Mouse (Mus musculus) forebrain, embryonic 10.5 days (tissue): ENCODE data around the gene Mmachc. TPM values are rescaled to one million over a fixed set of nuclear protein-coding genes. Genes with fewer than 3 reads are reported as not detected.
A peak's percentile ranks its signal among the peaks of the same experiment; 100 is the strongest.

Source experiments
- DNase-seq: peaks from one replicate; pipeline ENCODE4 v3.0.0-alpha.2; 2017; ENCODE audit warnings: low spot score; ENCODE audit errors: extremely low spot score
- H3K27ac ChIP-seq: fragments of 300-500 bp; sonication (generic); 2 replicates; pipeline ENCODE4 v1.5.1; 2016; ENCODE audit warnings: mild to moderate bottlenecking
- H3K27me3 ChIP-seq: fragments of 300-500 bp; sonication (generic); 2 replicates; pipeline ENCODE4 v1.6.1; 2016; ENCODE audit warnings: mild to moderate bottlenecking; ENCODE audit not compliant: poor library complexity, severe bottlenecking
- H3K36me3 ChIP-seq: fragments of 300-500 bp; sonication (generic); replicated peaks from 2 replicates; pipeline ENCODE4 v1.6.1; 2016; ENCODE audit warnings: mild to moderate bottlenecking, moderate library complexity
- H3K4me1 ChIP-seq: fragments of 300-500 bp; sonication (generic); 2 replicates; pipeline ENCODE4 v1.6.1; 2016
- H3K4me3 ChIP-seq: fragments of 300-500 bp; sonication (generic); 2 replicates; pipeline ENCODE4 v1.5.1; 2016; ENCODE audit warnings: mild to moderate bottlenecking, moderate library complexity
- H3K9me3 ChIP-seq: fragments of 300-500 bp; sonication (generic); 2 replicates; pipeline ENCODE4 v1.6.1; 2016; ENCODE audit warnings: mild to moderate bottlenecking, moderate library complexity
- WGBS: fragments of 180-500 bp; shearing (Covaris S2); methylation state at CpG from one replicate; pipeline ENCODE4 v1.1.7; 2016; 5-methylcytosine and 5-hydroxymethylcytosine counted together
- polyA plus RNA-seq: library from polyadenylated mRNA; unstranded; fragments of >200 nt; fragmentation: Nextera tagmentation; extraction: Ambion mirVana; gene quantifications from 2 replicates; pipeline ENCODE4 v1.2.1, GENCODE M21; 2016

The Mmachc gene
- 45.6 and 47.3 TPM in 2 replicates for polyA plus RNA-seq

DNA sequence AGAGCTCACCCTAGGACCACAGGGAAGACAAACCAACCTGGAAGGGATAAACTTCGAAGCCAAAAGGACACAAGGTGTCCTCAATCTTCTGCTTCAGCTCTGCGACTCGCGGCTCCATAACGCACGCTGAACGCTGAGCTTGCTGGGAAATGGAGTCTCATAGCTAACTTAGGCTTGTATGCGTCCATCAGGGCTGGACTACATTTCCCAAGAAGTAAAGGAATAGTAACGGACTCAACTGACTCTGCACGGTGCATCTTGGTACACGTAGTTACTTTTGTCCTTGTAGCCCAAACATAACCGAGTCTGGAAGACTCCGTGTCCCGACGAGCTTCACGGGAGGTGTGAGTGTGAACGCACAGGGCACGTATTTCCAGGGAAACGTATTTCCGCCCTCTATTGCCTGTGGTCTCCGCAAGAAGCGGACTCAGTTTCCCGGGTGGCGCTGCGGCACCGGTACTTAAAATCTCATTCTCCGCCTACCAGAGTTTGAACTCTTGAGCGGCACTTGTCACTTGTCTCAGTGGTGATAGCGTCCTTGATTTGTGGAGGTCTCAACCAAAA, at the start of gene Mmachc, which contains the start of gene Ccdc163:
Gene Mmachc, minus strand, starts transcription at position 206 of the 564 bp plus-strand sequence.
Gene Ccdc163, plus strand, starts transcription at position 309 of the 564 bp plus-strand sequence.
- under 1% methylated on average over 29 of the region's 29 CpGs for WGBS
- peak; percentile 89 for DNase-seq
- peaks cover 22% of the 10 kb centered on the region for H3K4me1 ChIP-seq
- H3K4me3 ChIP-seq, result peak within 1 kb of the TSS; percentile 68
- H3K27me3 ChIP-seq, result no peaks in the 10 kb centered on the region
- no peaks in the 10 kb centered on the region for H3K9me3 ChIP-seq
- peaks cover 28% of the 10 kb centered on the region for H3K36me3 ChIP-seq
- peak within 1 kb of the TSS; percentile 87 for H3K27ac ChIP-seq

DNA sequence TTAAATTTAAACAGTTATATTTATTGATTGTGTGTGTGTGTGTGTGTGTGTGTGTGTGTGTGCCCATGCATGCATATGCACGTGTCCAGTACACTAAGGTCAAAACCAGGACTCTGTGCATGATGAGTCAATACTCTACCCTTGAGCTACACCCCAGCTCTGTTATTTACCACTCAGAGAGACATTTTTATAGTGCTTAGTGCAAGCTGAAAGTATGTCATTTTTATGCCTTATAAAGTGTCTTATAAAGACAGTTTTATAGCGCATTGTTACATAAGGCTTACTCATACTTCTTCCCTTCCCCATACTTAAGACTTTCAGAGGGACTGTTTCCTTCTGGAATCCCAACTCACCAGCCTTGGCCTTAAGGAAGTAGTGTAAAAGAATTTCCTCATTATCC, 41.5 kb upstream of the Mmachc start:
- Histone ChIP-seq H3K36me3 (no peaks in the 10 kb centered on the region), H3K27ac (no peak overlapping the region), H3K9me3 (no peaks in the 10 kb centered on the region), H3K4me1 (no peaks in the 10 kb centered on the region), H3K4me3 (no peak overlapping the region), H3K27me3 (no peaks in the 10 kb centered on the region)
- WGBS, result 93% methylated on average over 2 of the region's 2 CpGs
- DNase-seq, result no peak

DNA sequence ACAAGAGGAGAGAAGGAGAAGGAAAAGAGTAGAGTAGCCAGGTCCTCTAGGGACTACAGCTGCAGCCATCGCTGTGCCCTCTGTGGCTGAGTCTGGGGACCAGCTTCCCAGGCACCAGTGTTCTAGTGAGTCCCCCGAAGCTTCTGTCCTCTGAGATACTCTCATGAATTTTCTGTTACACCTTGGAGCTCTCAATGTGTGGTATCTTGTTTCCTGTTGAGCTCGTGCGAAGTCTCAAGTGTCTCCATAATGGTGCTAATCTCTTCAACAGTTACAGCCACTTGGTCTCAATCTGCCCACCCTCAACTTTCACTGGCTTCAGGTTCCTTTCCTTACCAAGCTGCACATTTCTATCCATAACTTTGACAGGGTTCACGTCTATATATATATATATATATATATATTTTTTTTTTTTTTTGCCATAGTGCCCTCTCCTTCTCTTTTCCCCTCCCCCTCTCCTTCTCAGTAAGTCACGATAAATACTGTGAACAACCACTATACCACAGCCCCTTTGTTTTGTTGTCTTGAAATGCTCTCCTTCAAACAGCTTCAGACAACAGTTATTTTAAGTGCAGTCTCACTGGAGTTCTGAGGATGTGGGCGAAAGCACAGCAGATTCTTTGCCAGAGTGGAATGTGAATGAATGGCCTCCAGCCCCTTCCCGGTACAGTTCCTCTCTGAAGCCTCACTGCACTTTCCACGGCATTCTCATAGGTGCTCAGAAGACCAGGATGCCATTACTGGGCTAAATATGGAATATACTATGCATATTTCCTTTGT, 31.0 kb upstream of the Mmachc start:
- no peak overlapping the region for H3K4me3 ChIP-seq
- no peak for DNase-seq
- no peak overlapping the region for H3K27ac ChIP-seq
- no peaks in the 10 kb centered on the region for H3K9me3 ChIP-seq
- H3K4me1 ChIP-seq, result no peaks in the 10 kb centered on the region
- 0 out of 2 replicates have a peak, but pooled peaks cover 4% of the 10 kb centered on the region for H3K36me3 ChIP-seq
- H3K27me3 ChIP-seq, result no peaks in the 10 kb centered on the region
- WGBS, result 89% methylated on average over 9 of the region's 9 CpGs

DNA sequence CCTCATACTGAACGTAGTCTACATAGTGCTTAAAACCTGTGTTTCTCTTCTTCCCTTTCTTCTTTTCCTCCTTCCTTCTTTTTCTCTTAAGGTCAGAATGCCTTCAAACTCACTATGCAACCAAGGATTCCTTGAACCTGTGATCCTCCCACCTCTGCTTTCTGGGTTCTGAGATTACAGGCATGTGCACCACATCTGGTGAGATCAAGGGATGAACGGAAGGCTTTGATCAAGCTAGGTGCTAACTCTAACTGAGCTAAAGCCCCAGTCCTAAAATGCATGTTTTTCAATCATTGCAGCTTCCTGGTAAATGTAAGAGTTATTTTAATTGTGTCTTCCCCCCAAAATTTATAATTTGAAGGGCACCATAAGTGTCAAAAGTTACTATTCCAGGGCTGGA, 26.8 kb upstream of the Mmachc start:
- Histone ChIP-seq H3K27me3 (no peaks in the 10 kb centered on the region), H3K9me3 (no peaks in the 10 kb centered on the region), H3K4me3 (no peak overlapping the region), H3K36me3 (no peaks in the 10 kb centered on the region), H3K4me1 (no peaks in the 10 kb centered on the region), H3K27ac (no peak overlapping the region)
- WGBS, result 93% methylated on average over 2 of the region's 2 CpGs
- DNase-seq, result no peak

DNA sequence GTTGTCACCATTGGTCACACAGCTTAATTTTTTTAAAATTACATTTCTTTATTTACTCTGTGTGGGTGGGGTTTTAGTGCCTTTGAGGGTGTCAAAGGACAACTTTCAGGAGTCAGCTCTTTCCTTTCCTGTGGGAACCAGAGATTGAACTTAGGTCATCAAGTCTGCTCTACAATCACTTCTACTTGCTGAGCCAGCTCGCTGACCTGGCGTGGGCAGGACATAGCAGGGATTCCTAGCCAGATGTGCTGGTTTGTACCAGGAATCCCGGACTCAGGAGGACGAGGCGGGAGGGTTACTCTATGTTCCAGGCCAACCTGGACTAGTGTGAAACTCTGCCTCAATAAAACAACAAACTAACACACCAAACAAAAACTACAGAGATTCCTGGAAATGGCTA, 24.1 kb upstream of the Mmachc start:
- no peak overlapping the region for H3K27ac ChIP-seq
- H3K27me3 ChIP-seq, result no peaks in the 10 kb centered on the region
- DNase-seq, result no peak
- no peaks in the 10 kb centered on the region for H3K36me3 ChIP-seq
- WGBS, result 88% methylated on average over 5 of the region's 5 CpGs
- H3K9me3 ChIP-seq, result no peaks in the 10 kb centered on the region
- H3K4me1 ChIP-seq, result no peaks in the 10 kb centered on the region
- H3K4me3 ChIP-seq, result no peak overlapping the region

DNA sequence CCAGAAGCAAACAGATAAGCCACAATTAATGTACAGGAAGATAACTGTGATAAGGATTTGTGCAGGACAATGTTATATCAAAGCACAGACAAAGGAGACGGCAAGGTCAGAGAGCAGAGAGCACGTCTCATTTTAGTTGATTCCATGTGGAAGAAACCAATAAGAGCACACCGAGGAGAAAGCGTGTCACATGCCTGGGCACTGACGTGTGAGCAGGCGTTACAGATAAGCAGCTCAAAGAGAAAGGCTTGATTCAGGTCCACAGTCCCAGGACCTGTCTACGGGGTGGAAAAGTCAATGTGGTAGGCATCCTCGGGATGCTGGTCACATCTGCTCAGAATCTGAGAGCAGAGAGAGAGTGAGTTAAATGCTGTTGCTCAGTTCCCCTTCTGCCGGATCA, 22.9 kb upstream of the Mmachc start:
- Histone ChIP-seq H3K36me3 (no peaks in the 10 kb centered on the region), H3K27ac (no peak overlapping the region), H3K9me3 (no peaks in the 10 kb centered on the region), H3K27me3 (no peaks in the 10 kb centered on the region), H3K4me1 (no peaks in the 10 kb centered on the region), H3K4me3 (no peak overlapping the region)
- no peak for DNase-seq
- 89% methylated on average over 9 of the region's 9 CpGs for WGBS

DNA sequence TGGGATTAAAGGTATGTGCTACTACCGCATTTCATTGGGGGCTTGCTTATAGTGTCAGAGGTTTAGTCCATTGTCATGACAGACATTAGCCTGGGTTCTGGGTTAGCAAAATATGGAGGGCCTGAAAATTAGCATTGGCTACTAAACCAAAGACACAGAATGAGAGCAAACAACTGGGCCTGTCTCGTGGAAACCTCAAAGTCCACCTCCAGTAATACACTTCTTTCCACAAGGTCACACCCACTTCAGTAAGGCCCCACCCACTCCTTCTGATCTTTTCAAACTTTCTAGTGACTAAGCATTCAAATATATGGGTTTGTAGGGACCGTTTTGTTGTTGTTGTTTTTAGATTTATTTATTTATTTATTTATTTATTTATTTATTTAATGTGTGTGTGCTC, 21.3 kb upstream of the Mmachc start:
- no peak for DNase-seq
- no peak overlapping the region for H3K4me3 ChIP-seq
- no peaks in the 10 kb centered on the region for H3K9me3 ChIP-seq
- no peaks in the 10 kb centered on the region for H3K36me3 ChIP-seq
- 91% methylated on average over 3 of the region's 3 CpGs for WGBS
- no peaks in the 10 kb centered on the region for H3K27me3 ChIP-seq
- H3K4me1 ChIP-seq, result no peaks in the 10 kb centered on the region
- no peak overlapping the region for H3K27ac ChIP-seq

DNA sequence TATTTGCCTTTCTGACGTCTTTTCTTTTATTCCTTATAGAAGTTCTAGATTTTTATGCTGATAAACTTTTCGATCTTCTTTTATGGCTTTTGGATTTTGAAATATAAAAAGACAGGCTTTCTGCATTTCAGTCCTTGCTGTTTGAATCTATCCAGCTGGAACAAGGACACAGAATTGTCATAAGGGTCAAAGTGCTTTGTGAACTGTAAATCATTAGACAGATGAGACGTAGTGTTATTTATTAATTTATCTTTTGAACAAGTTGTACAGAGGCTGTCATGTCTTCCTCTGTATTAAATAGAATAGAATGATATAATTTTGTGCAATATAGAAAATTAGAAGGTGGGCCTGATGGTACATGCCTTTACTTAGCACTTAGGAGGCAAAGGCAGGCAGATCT, 19.2 kb upstream of the Mmachc start:
- Histone ChIP-seq H3K27ac (no peak overlapping the region), H3K27me3 (peaks cover 7% of the 10 kb centered on the region), H3K4me3 (no peak overlapping the region), H3K36me3 (no peaks in the 10 kb centered on the region), H3K4me1 (peaks cover 2% of the 10 kb centered on the region), H3K9me3 (no peaks in the 10 kb centered on the region)
- DNase-seq, result no peak
- 88% methylated on average over 3 of the region's 3 CpGs for WGBS

DNA sequence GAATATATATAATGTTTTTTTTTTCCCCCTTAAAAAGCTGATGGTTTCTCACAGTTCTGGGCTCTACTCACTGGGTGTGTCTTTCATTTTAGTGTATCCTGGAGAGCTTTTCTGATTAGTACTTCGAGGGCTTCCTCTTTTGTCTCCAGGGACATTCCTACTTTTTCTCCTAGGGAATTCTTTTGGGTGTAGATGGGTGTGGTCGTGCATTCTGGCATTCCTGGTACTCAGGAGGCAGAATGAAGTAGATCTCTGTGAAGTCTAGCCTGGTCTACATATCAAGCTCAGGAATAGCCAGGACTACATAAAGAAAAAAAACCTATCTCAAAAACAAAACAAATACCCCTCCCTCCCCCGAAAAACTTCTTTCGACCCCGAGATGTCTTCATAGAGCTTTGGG, 17.2 kb upstream of the Mmachc start:
- peaks cover 17% of the 10 kb centered on the region for H3K4me1 ChIP-seq
- peaks cover 15% of the 10 kb centered on the region for H3K27me3 ChIP-seq
- H3K4me3 ChIP-seq, result no peak overlapping the region
- WGBS, result 86% methylated on average over 5 of the region's 5 CpGs
- H3K27ac ChIP-seq, result no peak overlapping the region
- no peaks in the 10 kb centered on the region for H3K9me3 ChIP-seq
- no peaks in the 10 kb centered on the region for H3K36me3 ChIP-seq
- DNase-seq, result no peak

DNA sequence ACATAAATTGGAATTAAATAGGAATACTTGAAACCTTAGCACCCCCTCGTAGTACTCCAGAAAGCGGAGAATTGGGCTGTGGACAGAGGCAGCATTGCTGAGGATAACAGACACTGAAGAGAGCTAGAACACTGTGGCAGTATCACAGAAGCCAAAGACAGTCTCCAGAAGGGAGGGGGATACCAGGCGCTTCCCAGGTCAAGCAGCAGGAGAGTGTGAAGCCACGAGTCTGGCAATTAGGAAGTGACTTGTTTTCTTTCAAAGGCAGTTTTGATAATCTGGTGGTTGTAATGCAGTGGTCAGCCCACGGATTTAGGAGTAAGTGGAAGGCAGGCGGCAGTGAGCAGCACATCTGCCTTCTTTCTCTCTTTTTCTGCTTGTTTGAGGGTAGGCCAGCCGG, 14.0 kb upstream of the Mmachc start:
- Histone ChIP-seq H3K27me3 (peaks cover 15% of the 10 kb centered on the region), H3K4me3 (peak overlapping the region; percentile 89), H3K4me1 (peaks cover 24% of the 10 kb centered on the region), H3K27ac (no peak overlapping the region), H3K9me3 (no peaks in the 10 kb centered on the region), H3K36me3 (no peaks in the 10 kb centered on the region)
- 31% methylated on average over 7 of the region's 7 CpGs for WGBS
- no peak for DNase-seq

DNA sequence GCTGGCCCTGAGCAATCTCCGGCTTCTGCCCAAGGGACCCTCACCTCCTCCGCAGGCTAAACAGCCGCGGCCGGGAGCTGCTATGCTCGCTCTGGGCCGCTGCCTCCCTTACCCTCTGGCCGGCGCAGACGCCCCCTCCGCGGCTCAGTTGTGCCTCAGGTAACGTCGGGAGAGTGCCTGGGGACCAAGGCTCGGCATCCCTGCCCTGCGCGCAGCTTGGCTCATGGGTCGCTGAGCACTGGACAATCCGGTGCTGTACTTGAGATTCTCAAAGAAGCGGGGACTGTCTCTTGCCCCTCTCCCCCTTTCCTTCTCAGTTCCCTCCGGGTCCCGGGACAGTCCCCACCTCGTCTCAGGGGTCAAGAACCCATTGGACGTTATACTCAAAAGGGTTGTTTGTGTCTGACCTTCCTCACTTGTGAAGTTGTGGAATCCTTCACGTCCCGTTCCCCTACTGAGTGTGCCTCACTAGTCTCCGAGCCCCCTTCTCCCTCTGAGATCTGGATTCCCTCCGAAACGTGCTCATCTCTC, 13.0 kb upstream of the Mmachc start:
- peaks cover 24% of the 10 kb centered on the region for H3K4me1 ChIP-seq
- under 1% methylated on average over 29 of the region's 29 CpGs for WGBS
- H3K9me3 ChIP-seq, result no peaks in the 10 kb centered on the region
- peak overlapping the region; percentile 92 for H3K27ac ChIP-seq
- H3K27me3 ChIP-seq, result peaks cover 15% of the 10 kb centered on the region
- H3K36me3 ChIP-seq, result peaks cover 4% of the 10 kb centered on the region
- no peak for DNase-seq
- H3K4me3 ChIP-seq, result peak overlapping the region; percentile 89

DNA sequence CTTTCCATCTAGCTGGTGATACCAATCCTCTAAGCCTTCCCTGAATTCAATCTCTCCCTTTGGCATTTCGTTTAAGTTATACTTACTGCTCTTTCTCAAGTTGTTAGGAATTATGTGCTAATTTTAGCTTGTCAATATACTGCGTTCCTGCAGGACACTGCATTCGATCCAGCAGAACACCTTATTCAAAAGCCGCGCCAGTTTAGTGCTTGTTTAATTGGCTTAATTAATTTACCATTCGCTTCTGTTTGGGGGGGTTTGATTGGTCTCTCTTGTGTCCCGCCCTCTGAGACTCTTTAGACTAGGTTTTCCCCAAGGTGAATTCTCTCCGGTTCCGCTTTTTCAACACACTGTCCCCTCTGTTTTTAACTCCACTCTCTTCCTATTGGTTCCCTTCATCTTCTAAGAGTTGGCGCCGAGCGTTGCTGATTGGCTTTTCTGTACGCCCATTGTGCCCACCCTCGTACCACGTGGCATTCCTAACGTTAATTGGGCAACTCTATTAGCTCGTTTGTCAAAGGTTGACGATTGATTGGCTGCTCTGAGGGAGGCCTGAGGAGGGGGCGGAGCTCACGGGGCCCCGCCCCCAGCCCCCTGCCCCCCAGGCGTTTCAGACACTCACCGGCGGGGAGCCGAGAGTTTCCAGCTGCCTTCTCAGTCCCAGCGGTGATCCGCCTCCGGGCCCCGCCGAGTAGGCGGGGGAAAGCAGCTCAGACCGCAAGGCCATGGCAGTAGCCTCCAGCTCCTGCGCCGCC, 12.3 kb upstream of the Mmachc start, which contains the start of gene Tesk2:
Gene Tesk2, plus strand, starts transcription at position 606 of the 755 bp plus-strand sequence.
- 1% methylated on average over 34 of the region's 34 CpGs for WGBS

More for the DNA sequence above, 12.3 kb upstream of the Mmachc start, which contains the start of gene Tesk2:
- peak; percentile 94 for DNase-seq
- H3K4me3 ChIP-seq, result peak within 1 kb of the TSS; percentile 89
- peaks cover 15% of the 10 kb centered on the region for H3K27me3 ChIP-seq
- peaks cover 11% of the 10 kb centered on the region for H3K36me3 ChIP-seq
- H3K9me3 ChIP-seq, result no peaks in the 10 kb centered on the region
- peaks cover 24% of the 10 kb centered on the region for H3K4me1 ChIP-seq
- peak within 1 kb of the TSS; percentile 92 for H3K27ac ChIP-seq
